Mouse (Mus musculus): Measurements from ENCODE around the gene Mllt6.
"Not testable (repeated sequence)": the region's sequence is repeated elsewhere in the genome, so short reads cannot be mapped to it uniquely, and the experiment has no call there.

Mllt6 gene

DNA sequence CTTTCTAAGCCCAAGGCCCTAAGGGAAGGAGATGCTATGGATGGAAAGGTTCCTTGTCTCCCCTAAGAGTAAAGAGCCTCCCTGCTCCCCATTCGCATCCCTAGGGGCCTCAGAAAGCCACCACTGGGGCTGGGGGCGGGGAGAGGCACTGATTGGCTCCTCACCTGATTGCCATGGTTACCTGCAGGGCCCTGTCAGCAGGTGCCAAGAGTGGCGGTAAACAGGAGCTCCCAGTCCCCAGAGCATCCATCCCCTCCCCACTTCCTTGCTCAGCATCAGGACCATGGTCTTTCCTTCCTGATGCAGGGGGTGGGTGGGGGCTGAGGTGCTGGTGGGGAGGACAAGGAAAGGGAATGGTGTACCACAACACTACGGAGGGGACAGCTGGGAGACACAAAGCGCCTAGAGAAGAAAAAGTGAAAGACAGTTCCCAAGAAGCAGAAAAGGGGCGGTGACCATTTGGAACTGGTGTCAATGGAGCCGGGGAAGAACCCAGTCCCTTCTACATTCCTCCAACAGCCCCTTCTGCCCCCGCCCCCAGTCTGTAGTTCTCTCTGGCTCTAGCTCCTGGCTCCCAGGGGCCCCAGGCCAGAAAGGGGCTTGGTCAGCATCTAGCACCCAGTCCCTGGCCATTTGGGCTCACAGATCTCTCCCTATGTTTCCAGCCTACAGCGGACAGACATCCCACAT lies 32.6 kb downstream of the Mllt6 start:
- DNase-seq (ENCODE audit: low spot score in 2 of 2): no peak

DNA sequence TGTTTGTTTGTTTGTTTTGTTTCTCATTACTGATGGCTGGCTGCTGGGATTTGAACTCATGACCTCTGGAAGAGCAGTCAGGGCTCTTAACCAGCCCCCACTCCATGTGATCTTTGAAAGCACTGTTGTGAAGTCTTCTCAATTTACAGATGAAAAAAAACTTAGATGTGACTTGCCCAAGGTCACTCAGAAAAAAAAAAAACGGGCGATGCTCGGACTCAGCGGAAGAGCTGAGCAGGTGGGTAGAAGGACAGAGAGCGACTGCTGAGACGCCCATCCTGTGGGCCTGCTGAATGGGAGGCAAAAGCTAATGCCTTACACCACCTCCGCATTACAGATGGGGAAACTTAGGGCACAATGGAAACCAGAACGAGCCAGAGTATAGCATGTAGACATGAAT lies 33.5 kb downstream of the Mllt6 start:
- DNase-seq (ENCODE audit: low spot score in 2 of 2): no peak

DNA sequence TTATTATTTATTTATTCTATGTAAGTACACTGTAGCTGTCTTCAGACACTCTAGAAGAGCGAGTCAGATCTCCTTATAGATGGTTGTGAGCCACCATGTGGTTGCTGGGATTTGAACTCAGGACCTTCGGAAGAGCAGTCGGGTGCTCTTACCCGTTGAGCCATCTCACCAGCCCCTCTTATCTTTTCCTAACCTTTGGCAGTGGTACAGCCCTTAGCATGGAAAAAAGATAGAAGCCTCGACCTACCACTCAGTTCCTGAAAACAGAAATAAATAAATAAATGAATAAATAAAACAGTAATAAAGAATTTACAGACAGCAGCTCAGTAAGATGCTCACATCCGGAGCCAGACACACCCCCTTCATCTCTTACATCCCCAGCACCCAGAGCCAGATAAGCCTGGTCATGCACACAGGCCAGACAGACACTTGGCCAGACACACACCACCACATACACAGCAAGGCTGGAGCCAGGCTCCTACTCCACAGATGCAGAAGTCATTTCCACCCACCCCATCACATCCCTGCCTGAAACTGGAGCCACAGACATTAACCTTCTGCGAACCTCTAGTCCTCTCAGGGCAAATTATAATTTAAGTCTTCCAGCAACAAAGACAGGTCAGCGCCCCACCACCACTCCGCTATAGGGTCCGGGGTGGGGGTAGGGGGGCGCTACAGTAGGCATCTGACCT lies 34.1 kb downstream of the Mllt6 start:
- no peak for DNase-seq (ENCODE audit: low spot score in 2 of 2)

DNA sequence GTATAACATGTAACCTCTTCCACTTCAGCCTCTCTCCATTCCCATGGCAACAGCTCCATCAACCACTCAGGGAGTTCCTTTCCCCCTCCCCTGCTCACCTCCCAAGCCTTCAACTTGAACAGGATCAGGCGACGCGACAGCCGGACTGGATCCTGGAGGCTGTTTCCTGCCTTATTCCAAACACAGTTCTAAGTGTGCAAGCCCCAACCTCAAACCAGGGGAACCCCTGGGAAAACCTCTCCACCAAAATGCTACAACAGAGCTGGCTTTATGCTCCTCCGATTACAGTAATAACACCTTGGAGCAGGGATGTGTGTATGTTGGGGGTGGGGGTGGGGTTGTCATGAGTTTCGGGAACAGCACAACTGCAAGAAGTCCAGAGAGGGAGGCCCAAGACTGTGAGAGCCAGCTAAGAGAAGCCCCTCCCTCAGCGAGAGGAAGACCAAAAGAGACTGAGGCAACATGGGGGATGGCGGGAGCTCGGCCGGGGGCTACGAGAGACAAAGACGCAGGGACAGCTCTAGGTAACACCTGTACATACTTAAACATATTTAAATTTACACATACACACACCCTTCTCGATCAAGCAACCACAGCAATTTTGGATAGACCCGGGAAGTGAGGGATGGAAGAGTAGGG lies 34.8 kb downstream of the Mllt6 start:
- no peak for DNase-seq (ENCODE audit: low spot score in 2 of 2)

DNA sequence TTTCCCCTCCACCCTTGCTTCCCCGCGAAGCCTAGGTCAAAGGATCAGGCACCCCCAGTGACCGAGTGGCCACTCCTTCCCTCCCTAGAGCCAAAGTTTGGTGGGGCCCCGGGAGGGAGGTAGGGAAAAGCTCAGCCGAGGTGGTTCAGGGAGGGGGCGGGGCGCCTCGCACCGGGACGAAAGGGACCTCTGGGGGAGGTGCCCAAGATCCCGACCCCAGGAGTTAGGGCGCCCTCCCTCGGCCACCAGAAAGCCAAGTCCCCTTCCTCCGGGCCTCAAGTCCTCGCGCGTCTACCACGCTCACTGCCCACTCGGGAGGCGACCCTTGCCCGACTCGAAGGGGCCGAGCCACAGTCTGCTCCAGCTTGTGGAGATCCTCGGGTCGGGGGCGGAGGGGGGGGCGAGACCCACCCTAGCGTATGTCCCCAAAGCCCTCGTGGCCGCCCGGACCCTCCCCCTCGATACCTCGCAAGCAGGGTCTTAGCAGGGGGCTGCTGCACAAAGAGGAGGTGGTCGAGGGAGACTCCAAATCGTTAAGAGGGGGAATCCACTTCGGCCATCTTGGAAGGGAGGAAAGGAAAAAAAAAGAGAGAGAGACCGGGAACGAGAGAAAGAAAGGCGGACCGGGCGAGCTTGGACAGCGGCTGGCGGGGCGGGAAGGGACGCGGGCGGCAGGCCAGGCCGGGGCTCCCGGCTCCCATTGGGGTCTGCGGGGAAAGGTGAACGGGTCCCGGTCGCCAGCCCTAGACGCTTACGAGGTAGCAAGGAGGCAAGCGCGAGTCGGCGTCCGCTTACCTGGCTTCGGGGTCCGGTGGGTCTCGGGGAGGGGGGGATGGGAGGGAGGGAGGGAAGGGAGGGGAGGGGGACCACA lies 35.8 kb downstream of the Mllt6 start:
- DNase-seq (ENCODE audit: low spot score in 2 of 2): peak in 1 of 2 experiments; percentile 37

DNA sequence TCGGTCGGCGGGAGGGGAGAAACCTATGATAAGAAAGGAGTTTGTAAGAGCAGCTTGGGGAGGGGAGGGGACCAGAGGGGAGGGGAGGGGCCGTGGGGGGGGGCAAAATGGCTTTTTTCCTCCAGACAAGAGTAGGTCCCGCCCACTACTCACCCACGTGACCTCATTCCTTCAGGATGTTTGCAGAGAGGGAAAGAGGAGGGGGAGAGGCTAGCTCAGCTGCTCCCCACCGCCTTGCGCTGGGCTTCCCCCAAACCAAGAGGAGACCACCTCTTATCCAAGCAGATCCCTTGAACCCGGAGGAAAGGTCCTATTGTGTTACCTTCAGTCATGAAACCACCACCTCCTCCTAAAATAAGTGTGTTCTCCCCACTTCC lies 36.4 kb downstream of the Mllt6 start:
- DNase-seq (ENCODE audit: low spot score in 2 of 2): no peak

DNA sequence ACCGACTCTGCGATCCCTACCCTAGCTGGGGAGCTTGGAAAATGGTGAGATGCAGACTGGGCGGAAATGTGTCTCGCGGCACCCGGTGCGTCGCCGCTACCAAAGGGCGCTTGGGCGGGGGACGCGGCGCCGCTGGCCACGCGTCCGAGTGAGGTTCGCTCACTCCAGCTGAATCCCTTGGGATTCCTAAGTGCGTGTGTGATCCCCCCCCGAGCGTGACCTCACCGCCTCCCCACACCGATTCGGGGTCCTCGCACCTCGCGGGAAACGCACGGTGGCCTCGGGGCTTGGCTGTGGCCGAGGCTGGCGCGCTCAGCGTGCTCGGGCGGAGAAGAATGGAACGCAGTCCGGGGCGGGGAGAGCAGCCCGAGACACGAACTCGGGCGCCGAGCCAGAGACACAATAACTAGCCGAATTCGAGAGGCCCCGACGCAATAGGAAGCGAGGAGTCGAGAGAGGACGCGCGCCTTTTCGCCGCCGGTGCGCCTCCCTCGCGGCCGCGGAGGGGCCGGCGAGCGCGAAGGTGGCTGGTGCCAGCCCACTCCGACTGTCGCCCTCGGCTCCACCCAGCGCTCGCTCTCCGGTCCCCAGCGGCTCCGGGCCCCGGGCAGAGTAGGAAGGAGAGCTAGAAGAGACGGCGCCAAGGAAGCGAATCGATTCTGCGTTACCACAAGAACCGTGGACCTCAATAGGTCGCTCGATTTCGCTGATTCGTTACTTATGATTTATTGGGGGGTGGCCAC lies 37.0 kb downstream of the Mllt6 start, which contains the start of gene Pcgf2:
Gene Pcgf2, minus strand, starts transcription at position 495 of the 743 bp plus-strand sequence.
- peak; percentile 48 to 59 for DNase-seq (ENCODE audit: low spot score in 2 of 2)

DNA sequence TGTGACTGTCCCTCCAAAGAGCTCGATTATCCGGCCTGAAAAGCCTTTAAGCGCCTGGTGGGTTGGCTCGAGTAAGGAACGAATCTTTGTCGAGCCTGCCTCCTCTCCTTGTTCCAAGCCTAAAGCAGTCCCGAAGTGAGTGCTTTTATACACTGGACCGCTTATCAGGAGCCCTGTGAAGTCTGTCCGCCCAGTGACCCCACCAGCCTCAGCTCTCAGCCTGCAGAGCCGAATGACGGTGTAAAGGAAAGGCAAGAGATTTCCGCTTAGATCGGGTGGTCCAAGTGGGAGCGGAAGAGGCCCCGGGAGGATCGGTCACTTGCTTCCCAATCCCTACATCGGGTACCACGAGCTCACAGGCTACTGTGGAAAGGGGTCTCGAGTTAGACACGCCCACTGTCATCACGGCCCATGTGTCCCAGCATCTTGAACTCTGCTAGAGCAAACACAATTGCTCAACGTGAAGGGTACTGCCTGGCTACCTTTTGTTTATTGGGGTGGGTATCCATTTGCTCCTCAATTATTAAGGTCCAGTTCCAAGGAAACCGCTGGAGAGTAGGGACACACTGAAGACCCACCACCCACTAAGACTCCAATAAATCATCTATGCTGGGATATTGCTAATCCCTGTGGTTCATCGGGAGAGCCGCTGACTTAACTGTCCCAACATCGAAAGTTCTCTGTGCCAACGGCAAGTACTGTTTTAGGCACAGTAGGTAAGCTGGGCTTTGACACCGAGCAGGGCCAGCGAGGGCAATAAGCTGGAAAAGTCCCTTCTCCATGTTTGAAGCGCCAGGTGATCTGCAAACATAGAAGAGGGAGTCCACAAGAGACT lies 37.7 kb downstream of the Mllt6 start:
- DNase-seq (ENCODE audit: low spot score in 2 of 2): no peak

DNA sequence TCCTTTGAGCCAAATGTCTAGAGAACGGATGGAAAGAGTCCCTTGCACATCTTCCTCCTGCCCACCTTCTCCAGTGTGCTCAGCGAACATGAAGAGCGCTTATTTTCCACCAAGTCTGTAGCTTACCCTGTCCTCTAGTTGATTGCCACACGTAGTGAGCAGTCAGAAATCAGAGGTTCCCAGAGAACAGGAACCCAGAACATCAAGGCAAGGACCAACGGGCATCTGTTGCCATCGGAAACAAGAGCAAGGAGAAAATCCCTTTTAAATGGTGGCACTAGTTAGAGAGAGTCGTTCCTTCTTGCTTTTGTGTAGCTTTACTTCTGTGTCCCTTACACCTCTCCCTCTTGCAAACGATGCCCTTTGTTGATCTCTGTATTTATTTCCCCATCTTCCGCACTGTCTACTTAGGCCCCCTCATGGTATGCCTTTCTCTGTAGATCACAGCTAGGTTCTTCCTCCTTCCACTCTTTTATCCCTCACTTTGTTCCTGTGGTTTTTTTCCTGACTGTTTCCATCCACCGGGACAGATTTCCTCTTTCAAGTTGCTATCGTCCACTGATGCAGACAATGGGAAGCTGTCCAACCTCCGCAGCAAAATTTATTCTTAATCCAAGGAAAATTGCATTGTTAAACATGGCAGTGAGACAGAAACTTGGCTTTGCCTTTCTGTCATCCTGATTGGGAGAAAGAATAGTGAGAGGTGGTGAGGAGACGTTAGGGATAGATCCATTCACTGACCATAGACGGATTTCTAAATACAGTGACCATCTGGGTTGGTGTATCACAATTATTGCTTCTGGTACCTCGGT lies 38.6 kb downstream of the Mllt6 start:
- no peak for DNase-seq (ENCODE audit: low spot score in 2 of 2)

DNA sequence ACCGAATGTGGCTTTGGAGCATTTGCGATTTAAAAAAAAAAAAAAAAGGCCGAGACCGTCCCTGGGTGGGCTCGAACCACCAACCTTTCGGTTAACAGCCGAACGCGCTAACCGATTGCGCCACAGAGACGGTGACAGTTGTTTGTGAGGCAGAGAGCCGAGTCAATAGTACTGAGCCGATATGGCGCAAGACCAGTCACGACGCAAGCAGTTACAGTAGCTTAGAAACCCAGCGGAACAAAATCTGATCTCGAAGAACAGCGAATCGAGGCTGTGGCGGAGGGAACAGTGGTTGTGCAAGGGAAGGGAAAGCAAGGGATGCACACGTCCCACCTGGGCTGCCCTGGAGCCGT lies 39.2 kb downstream of the Mllt6 start:
- peak; percentile 92 for DNase-seq (ENCODE audit: low spot score in 2 of 2)

DNA sequence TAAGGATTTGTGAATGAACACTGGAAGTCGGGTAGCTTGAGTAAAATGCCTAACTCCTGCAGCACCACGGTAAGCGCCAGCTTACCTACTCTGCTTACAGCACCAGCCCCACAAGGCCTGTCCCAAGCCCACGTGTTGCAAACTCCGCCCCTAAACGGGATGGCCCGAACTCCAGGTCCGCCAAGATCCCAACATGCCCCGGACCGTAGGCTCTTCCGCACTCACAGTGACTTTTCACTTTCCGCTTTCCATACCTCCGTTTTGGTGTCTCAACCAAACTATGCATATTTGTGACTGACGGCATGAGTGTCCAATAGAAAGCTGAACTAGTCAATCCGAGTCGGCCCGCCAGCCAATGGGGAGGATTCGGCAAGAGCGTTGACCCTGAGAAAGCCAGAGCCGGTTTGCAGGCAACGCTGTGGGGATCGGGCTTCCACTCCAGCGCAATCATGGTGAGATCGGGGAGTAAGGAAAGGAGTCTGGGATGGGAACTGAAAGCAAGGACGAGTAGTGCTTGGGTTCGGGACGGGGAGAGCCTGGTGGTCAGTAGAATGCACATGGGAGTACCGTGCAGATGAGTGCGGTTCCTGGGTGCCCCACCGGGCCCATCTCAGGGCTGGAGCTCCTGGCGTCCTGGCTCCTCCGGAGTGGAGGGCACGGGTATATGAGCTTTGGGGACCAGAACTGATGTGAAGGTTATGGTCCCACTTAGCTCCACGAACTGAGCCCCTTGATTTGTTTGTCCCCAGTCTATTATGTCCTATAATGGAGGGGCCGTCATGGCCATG lies 40.0 kb downstream of the Mllt6 start, which contains the start of gene Psmb3:
Gene Psmb3, plus strand, starts transcription at position 361 of the 788 bp plus-strand sequence.
- DNase-seq (ENCODE audit: low spot score in 2 of 2): peak; percentile 98 to 99

DNA sequence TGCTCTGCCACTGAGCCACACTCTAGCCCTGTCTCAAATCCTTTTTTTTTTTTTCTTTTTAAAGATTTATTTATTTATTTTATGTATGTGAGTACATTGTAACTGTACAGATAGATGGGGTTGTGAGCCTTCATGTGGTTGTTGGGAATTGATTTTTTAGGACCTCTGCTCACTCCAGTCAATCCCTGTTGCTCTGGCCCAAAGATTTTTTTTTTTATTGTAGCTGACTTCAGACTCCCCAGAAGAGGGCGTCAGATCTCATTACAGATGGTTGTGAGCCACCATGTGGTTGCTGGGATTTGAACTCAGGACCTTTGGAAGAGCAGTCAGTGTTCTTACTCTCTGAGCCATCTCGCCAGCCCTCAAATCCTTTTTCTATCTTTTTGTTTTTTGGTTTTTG lies 46.9 kb downstream of the Mllt6 start:
- not testable (repeated sequence) for DNase-seq (ENCODE audit: low spot score in 2 of 2)

DNA sequence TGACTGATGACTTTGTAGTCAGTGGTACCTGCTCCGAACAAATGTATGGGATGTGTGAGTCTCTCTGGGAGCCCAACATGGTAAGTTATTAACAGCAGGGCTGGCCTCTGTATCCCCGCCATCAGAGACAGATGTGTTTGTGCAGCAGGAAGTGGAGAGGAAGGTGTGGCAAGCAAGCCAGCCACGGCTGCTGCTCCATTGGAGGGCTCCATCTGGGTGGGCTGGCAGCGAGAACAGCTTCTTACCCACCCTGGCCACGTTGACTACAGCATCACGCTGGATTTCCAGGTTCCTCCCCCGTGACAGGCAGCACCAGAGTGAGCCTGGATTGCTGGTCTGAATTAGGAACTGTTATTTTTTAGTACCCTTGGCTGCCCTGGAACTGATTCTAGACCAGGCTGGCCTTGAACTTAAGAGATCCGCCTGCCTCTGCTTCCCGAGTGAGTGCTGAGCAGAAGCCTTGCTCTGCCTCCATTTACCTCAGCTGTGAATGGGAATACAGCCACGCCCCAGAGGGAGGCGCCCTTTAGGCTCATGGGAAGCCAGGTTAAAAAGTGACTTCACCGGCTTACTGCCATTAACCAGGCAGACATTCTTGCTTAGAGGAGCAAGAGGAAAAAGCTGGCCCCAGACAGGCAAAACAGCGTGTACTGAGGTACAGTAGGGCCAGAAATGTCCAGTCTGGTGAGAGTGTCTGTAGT lies 48.1 kb downstream of the Mllt6 start:
- DNase-seq (ENCODE audit: low spot score in 2 of 2): peak; percentile 33 to 54

DNA sequence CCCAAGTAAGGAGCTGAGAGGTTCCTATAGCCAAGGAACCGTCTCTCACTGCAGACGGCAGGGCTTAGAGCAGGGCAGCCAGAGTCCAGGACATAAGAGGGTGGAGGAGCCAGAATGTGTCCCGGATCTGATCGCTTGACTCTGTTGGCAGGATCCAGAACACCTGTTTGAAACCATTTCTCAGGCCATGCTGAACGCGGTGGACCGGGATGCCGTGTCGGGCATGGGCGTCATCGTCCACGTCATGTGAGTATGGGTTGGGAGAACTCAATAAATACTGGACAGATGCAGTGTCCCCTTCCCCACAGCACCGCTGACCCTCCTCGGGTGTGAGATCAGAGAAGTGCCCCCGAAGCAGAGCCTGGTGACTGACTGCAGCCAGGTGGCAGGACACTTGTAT lies 49.1 kb downstream of the Mllt6 start:
- DNase-seq (ENCODE audit: low spot score in 2 of 2): no peak

DNA sequence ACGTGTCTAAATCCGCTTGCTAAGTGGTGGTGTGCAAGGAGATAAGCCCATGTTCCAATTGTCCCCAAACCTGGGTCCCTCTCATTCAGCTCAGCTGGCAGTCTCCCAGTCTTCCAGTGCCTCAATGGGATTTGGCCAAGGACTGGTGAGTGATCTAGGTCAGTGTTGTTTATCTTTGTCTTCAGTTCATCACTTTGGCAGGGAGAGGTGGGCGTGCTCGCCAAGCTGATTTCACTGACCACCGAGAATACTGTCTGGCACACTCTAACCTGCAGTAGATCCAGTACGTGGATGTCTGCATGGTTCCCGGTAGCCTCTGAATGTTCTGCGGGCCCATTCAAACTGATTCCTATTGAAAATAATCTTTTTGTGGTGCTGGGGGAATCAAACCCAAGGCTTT lies 50.7 kb downstream of the Mllt6 start:
- DNase-seq (ENCODE audit: low spot score in 2 of 2): no peak

DNA sequence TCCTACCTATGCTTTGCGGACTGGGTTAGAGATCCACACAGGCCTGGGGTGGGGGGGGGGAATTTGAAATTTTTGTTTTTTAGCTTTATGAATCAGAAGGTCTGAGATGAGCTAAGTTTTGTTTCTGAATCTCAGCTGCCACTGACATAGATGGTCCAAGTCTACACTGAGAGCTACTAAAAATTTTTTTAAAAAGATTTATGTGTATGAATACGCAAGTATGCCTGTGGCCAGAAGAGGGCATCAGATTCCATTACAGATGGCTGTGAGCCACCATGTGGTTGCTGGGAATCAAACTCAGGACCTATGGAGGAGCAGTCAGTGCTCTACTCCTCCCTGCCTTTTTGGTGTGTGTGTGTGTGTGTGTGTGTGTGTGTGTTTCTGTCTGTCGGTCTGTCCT lies 51.1 kb downstream of the Mllt6 start:
- no peak for DNase-seq (ENCODE audit: low spot score in 2 of 2)

DNA sequence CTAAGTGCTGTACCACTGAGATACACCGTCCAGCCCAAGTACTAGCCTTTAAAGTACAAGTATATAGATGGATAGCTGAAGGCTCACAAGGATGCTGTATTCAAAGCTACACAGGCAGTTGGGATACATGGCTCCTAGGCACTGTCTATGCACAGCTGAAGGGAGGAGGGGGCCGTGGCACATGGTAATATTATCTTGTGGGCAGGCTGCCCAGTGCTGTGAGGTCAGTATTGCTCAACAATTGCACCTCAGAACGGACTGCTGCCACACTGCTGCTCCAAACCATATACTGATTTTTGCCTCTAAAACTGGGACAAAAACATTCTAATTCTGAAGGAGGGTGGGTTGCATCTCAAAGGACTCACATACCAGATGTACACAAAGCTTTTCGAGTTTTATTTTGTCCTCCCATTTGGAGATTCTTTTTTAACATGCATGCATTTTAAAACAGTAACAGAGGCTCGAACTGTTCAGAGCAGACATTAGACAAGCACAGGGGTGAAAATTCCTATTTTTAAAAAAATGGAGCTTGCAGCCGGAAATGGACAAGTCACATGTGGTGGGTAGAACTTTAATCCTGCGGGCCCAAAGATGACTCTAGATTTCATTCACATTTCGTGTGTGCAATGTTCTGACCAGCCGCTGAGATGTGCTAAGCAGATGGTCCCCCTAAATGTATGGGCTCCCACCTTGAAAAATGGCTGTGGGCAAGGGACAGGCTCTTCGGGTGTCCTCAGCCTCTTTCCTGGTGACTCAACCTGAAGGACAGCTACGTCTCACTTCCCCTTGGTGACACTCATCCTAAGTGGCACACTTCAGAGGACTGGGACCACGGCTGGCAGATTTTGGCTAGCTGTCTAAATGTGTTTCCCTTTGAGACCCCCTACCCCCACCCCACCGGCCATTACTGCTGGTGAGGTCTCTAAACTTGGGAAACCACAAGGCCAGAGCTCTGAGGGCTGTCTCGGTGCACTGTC lies 51.9 kb downstream of the Mllt6 start:
- no peak for DNase-seq (ENCODE audit: low spot score in 2 of 2)

Measured in natural killer cell, adult 2 months (primary cell).